Mouse (Mus musculus) urinary bladder, postnatal 10 days (tissue): Measurements from ENCODE around the gene Myh7b.

Experiments
- DNase-seq: peaks from one replicate; pipeline ENCODE4 v3.0.0; 2022; ENCODE audit warnings: low spot score

Gene Myh7b

GRCm38 (mm10) chr2:155610978-155611377 lies at the start of gene Myh7b:
Myh7b (plus strand) TSS chr2:155611212.
- no peak for DNase-seq

GRCm38 (mm10) chr2:155562209-155562608 lies 48.8 kb upstream of the Myh7b start:
- DNase-seq: no peak

GRCm38 (mm10) chr2:155562934-155563333 lies 48.1 kb upstream of the Myh7b start:
- DNase-seq: no peak

- DNase-seq: no peak
These were observed 43.3 kb upstream of the Myh7b start for GRCm38 (mm10) chr2:155567751-155568150.

GRCm38 (mm10) chr2:155569223-155569807 lies 41.7 kb upstream of the Myh7b start:
- no peak for DNase-seq

- DNase-seq: no peak
These were observed 38.0 kb upstream of the Myh7b start for GRCm38 (mm10) chr2:155573001-155573400.

- DNase-seq: no peak
These were observed 37.0 kb upstream of the Myh7b start for GRCm38 (mm10) chr2:155573996-155574395.

GRCm38 (mm10) chr2:155574700-155575099 lies 36.3 kb upstream of the Myh7b start:
- DNase-seq: no peak

- no peak for DNase-seq
These were observed 34.4 kb upstream of the Myh7b start for GRCm38 (mm10) chr2:155576656-155577055.

- DNase-seq: no peak
These were observed 30.7 kb upstream of the Myh7b start for GRCm38 (mm10) chr2:155580331-155580730.

- no peak for DNase-seq
These were observed 28.5 kb upstream of the Myh7b start for GRCm38 (mm10) chr2:155582384-155582995.

- DNase-seq: no peak
These were observed 28.0 kb upstream of the Myh7b start for GRCm38 (mm10) chr2:155582996-155583395.

- DNase-seq: no peak
These were observed 27.0 kb upstream of the Myh7b start for GRCm38 (mm10) chr2:155583927-155584530.

- no peak for DNase-seq
These were observed 25.9 kb upstream of the Myh7b start for GRCm38 (mm10) chr2:155585082-155585481.

- DNase-seq: no peak
These were observed 25.5 kb upstream of the Myh7b start for GRCm38 (mm10) chr2:155585486-155585885.

GRCm38 (mm10) chr2:155588136-155588535 lies 22.9 kb upstream of the Myh7b start:
- no peak for DNase-seq

GRCm38 (mm10) chr2:155589521-155589920 lies 21.5 kb upstream of the Myh7b start:
- DNase-seq: no peak

GRCm38 (mm10) chr2:155590876-155591275 lies 20.1 kb upstream of the Myh7b start:
- no peak for DNase-seq

- no peak for DNase-seq
These were observed 19.3 kb upstream of the Myh7b start for GRCm38 (mm10) chr2:155591676-155592075.

- peak; percentile 99 for DNase-seq
These were observed 18.7 kb upstream of the Myh7b start, which contains the start of gene Gss for GRCm38 (mm10) chr2:155592137-155592853. Gss (minus strand) TSS chr2:155592810.

GRCm38 (mm10) chr2:155592854-155593283 lies 18.1 kb upstream of the Myh7b start:
- no peak for DNase-seq

- DNase-seq: no peak
These were observed 15.5 kb upstream of the Myh7b start for GRCm38 (mm10) chr2:155595516-155595915.

- DNase-seq: no peak
These were observed 7.3 kb upstream of the Myh7b start for GRCm38 (mm10) chr2:155603707-155604106.
